Mouse (Mus musculus): ENCODE data around the gene 1110012L19Rik.
"Not testable (repeated sequence)": the region's sequence is repeated elsewhere in the genome, so short reads cannot be mapped to it uniquely, and the experiment has no call there.

Gene 1110012L19Rik

DNA sequence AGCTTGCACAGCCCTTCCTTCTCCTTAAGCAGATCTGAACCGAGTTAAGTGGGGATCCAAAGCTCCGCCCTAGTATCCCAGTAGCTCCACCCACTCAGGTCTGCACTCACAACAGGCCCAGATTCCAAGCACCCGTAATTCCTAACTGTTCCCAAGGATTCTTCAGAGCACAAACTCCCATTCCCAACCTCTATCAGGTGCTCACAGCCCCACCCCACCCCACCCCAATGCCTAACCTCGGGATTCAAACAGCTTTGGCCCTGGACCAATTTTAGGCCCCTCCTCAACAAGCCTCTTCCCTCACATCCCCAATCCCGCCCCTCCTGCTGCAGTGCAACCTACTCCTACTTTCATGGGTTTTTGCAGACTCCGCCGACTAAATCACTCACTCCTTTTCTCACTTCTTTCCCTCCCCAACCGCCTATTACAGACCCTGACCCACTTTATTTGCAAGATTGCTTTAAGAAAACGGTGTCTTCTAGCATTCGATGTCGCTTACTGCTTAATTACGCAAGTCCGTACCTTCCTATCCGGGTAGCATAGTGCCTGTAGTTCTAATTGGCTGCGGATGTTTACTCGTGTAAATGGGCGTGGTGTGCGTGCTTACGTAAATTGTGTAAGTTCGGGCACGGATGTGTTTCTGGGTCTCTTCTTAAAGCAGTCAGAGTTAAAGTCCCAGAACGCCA lies at the start of gene 1110012L19Rik:
Gene 1110012L19Rik, plus strand, starts transcription at position 602 of the 686 bp plus-strand sequence.
- H3K36me3 ChIP-seq (ENCODE audit: control insufficient read depth, insufficient read depth, low read length, poor library complexity, severe bottlenecking) = no peaks in the 10 kb centered on the region
- peak; percentile 85 for DNase-seq (ENCODE audit: low read depth, low spot score)
- no peaks in the 10 kb centered on the region for H3K27me3 ChIP-seq (ENCODE audit: control insufficient read depth, insufficient read depth, low read length, poor library complexity, severe bottlenecking)

DNA sequence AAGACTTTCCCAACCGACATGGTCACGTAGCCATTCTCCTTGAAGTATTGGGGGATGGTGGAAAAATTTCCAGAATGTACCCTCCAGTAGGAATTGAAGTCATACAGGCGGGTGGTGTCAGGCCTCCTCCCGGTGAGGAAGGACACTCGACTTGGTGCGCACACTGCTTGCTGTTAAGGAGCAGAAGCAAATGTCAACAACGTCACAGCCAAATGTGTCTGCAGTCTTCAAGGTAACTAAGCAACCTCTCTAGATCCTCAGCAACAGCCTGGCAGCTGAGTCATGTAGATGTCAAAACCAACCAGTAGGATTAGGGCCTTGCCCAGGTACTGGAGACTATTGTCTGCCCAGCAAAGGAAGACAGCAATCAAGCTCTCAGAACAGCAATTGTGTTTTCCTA lies 22.7 kb upstream of the 1110012L19Rik start:
- H3K27me3 ChIP-seq (ENCODE audit: control insufficient read depth, insufficient read depth, low read length, poor library complexity, severe bottlenecking) = no peaks in the 10 kb centered on the region
- H3K36me3 ChIP-seq (ENCODE audit: control insufficient read depth, insufficient read depth, low read length, poor library complexity, severe bottlenecking) = no peaks in the 10 kb centered on the region
- DNase-seq (ENCODE audit: low read depth, low spot score) = no peak

- DNase-seq (ENCODE audit: low read depth, low spot score) = peak; percentile 3
- Histone ChIP-seq H3K36me3 (ENCODE audit: control insufficient read depth, insufficient read depth, low read length, poor library complexity, severe bottlenecking) (no peaks in the 10 kb centered on the region), H3K27me3 (ENCODE audit: control insufficient read depth, insufficient read depth, low read length, poor library complexity, severe bottlenecking) (no peaks in the 10 kb centered on the region)
Observed at GRCm38 (mm10) chrX:70363446-70363845, 22.2 kb upstream of the 1110012L19Rik start.

DNA sequence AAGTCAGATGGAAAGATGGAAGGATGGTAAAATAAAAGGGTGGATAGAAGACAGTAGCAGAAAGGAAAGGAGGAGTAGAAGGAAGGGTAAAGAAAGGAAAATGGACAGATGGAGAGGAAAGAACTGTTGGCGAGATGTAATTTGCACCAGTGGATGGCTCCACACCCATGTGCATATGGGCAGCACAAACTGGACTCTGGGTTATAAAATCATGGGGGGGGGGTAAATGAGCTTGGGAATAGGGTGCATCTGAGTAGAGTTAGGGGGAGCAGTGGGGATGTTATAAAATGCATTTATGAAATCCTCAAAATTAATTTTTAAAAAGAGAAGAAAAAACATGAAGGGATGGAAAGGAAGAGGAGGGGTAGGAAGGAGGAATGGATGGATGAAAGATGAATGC lies 21.5 kb upstream of the 1110012L19Rik start:
- no peak for DNase-seq (ENCODE audit: low read depth, low spot score)
- H3K36me3 ChIP-seq (ENCODE audit: control insufficient read depth, insufficient read depth, low read length, poor library complexity, severe bottlenecking) = no peaks in the 10 kb centered on the region
- H3K27me3 ChIP-seq (ENCODE audit: control insufficient read depth, insufficient read depth, low read length, poor library complexity, severe bottlenecking) = no peaks in the 10 kb centered on the region

DNA sequence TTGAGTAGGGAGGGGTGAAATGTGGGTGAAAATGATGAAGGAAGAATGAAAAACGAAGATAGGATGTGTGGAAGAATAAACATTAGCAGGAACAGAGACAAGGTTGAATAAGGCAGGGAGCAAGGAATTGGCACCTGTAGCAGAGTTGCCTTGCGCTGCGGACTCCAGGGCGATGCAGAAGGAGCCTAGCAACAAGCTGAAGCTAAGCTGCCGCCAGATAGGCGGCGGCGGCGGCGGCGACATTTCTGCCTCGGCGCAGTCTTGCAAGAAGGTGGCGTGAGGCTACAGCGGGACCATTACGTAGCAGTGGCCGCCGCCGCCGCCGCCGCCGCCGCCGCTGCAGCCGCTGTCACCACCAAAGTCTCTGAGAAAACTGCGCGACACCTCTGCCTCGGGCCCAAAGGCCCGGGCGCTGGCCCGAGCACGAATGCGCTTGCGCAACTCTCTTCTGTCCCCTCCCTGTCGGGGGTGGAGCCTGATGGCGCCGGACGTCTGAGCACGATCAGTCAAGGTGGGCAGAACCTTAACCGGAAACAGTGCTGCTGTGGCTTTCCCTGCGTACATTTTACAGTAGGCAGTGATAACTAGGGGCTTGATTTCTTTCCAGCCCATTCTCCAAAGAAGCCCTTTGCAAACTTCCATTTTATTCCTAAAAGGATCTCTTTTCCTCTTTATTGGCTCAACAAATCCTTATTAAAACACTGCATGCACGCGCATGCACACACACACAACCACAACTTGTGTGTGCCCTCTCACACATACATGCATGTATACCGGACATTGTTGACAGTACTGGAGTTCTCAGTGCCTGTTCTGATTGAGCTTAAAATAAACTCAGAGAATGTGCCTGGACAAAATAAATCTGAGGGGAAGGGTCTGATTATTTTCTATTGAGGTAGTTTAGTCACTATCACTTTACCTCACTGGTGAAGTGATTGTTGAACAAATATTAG lies 20.7 kb upstream of the 1110012L19Rik start, which contains the start of gene Ids:
Gene Ids, minus strand, starts transcription at position 424 of the 953 bp plus-strand sequence.
- peak; percentile 90 for DNase-seq (ENCODE audit: low read depth, low spot score)
- no peaks in the 10 kb centered on the region for H3K36me3 ChIP-seq (ENCODE audit: control insufficient read depth, insufficient read depth, low read length, poor library complexity, severe bottlenecking)

DNA sequence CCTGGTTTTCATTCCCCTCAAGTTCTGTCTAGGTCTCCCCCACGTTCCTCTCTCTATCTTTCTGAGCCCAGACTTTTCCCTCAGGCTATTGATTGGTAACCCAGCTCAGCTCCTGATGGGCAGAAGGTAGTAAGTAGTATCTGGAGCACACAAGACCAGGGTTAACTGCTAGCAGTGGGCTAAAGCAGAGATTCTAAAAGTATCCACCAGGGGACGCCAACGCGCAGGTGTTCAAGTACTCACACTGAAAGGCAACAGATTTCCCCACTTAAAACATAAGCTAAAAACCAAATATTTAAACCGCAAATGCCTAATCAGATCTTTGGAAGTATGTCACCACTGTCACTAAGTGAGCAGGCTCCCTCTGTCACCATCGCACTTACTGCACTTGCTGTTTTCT lies 15.9 kb upstream of the 1110012L19Rik start:
- not testable (repeated sequence) for H3K27me3 ChIP-seq (ENCODE audit: control insufficient read depth, insufficient read depth, low read length, poor library complexity, severe bottlenecking); H3K36me3 ChIP-seq (ENCODE audit: control insufficient read depth, insufficient read depth, low read length, poor library complexity, severe bottlenecking); DNase-seq (ENCODE audit: low read depth, low spot score)

More for the DNA sequence above, 20.7 kb upstream of the 1110012L19Rik start, which contains the start of gene Ids:
- no peaks in the 10 kb centered on the region for H3K27me3 ChIP-seq (ENCODE audit: control insufficient read depth, insufficient read depth, low read length, poor library complexity, severe bottlenecking)

GRCm38 (mm10) chrX:70374469-70375110 lies 11.1 kb upstream of the 1110012L19Rik start:
- not testable (repeated sequence) for H3K27me3 ChIP-seq (ENCODE audit: control insufficient read depth, insufficient read depth, low read length, poor library complexity, severe bottlenecking); H3K36me3 ChIP-seq (ENCODE audit: control insufficient read depth, insufficient read depth, low read length, poor library complexity, severe bottlenecking); DNase-seq (ENCODE audit: low read depth, low spot score)

DNA sequence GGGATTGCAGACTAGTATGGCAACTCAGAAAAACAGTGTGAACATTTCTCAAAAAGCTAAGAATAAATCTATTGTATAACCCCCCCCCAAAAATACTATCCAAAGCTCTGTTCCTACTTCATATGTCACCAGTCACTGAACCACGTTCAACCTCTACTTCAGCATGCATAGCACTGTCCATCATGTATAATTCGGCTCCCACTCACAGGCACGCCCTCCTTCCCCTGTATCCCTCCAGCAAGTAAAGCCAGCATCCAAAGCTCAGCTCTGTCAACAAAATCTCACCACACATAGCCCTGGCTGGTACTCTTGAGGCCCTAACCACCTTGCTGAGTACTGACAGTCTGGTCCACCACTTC lies 781 bp upstream of the 1110012L19Rik start:
- DNase-seq (ENCODE audit: low read depth, low spot score) = no peak
- Histone ChIP-seq H3K27me3 (ENCODE audit: control insufficient read depth, insufficient read depth, low read length, poor library complexity, severe bottlenecking) (no peaks in the 10 kb centered on the region), H3K36me3 (ENCODE audit: control insufficient read depth, insufficient read depth, low read length, poor library complexity, severe bottlenecking) (no peaks in the 10 kb centered on the region)

- DNase-seq (ENCODE audit: low read depth, low spot score) = no peak
- no peaks in the 10 kb centered on the region for H3K36me3 ChIP-seq (ENCODE audit: control insufficient read depth, insufficient read depth, low read length, poor library complexity, severe bottlenecking)
- no peaks in the 10 kb centered on the region for H3K27me3 ChIP-seq (ENCODE audit: control insufficient read depth, insufficient read depth, low read length, poor library complexity, severe bottlenecking)
Observed at GRCm38 (mm10) chrX:70385962-70386351, 280 bp downstream of the 1110012L19Rik start.

DNA sequence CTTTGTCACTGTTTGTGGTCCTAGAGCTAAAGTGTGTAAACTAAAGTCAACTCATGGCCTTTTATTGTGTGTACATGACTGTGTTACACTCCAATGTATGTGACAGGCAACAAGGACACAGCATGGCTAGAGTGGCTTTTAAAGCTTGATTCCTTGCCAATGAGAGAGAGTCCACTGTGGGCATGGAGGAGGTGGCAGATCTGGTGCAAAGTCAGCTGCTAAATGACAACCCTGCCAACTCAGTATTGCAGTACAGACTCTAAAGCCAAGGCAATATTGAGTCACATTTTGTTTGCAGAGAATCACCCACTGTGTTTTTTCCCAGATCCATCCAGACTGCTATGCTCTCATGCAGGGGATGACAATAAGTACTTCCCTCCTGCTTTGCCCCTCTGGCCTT lies 7.0 kb downstream of the 1110012L19Rik start:
- not testable (repeated sequence) for H3K27me3 ChIP-seq (ENCODE audit: control insufficient read depth, insufficient read depth, low read length, poor library complexity, severe bottlenecking); H3K36me3 ChIP-seq (ENCODE audit: control insufficient read depth, insufficient read depth, low read length, poor library complexity, severe bottlenecking); DNase-seq (ENCODE audit: low read depth, low spot score)

DNA sequence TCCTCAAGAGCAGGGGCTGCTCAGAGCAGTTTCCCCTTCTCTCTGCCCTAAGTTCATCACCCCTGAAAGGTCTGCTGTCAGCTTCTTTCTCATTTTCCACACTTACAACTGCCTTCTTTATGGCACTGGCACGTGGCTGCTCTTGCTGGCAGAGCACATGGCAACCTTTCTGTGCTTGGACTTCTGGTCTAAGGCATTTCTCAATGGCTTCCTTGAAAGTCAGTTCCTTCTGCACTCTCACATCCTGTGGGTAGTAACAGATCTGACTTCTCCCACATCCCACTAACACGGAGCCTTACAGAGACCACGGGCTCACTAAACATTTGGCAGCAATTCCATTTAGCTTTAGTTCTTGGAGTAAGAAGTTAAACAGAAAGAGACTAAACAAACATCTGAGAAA lies 39.8 kb downstream of the 1110012L19Rik start:
- H3K36me3 ChIP-seq (ENCODE audit: control insufficient read depth, insufficient read depth, low read length, poor library complexity, severe bottlenecking); H3K27me3 ChIP-seq (ENCODE audit: control insufficient read depth, insufficient read depth, low read length, poor library complexity, severe bottlenecking); DNase-seq (ENCODE audit: low read depth, low spot score): not testable (repeated sequence)
